Mouse (Mus musculus) midbrain, embryonic 15.5 days (tissue): ENCODE data around the gene Pkd1l2. TPM values are rescaled to one million over a fixed set of nuclear protein-coding genes. Genes with fewer than 3 reads are reported as not detected.

ENCODE experiments used
- ATAC-seq: fragments of 200-750 bp; cut with Nextera tagmentation; replicated peaks from 2 replicates; pipeline ENCODE4 v1.8.0; 2017; ENCODE audit warnings: moderate TSS enrichment
- H3K27ac ChIP-seq: fragments of 300-500 bp; sonication (generic); 2 replicates; pipeline ENCODE4 v1.5.1; 2015; ENCODE audit warnings: mild to moderate bottlenecking, inconsistent platforms
- H3K27me3 ChIP-seq: fragments of 300-500 bp; sonication (generic); replicated peaks from 2 replicates; pipeline ENCODE4 v1.6.1; 2015; ENCODE audit warnings: inconsistent platforms
- H3K36me3 ChIP-seq: fragments of 300-500 bp; sonication (generic); replicated peaks from 2 replicates; pipeline ENCODE4 v1.6.1; 2015; ENCODE audit warnings: inconsistent platforms
- H3K4me1 ChIP-seq: fragments of 300-500 bp; sonication (generic); 2 replicates; pipeline ENCODE4 v1.6.1; 2015; ENCODE audit warnings: inconsistent platforms
- H3K4me2 ChIP-seq: fragments of 300-500 bp; sonication (generic); 2 replicates; pipeline ENCODE4 v1.6.1; 2015; ENCODE audit warnings: inconsistent platforms, mild to moderate bottlenecking, moderate library complexity
- H3K4me3 ChIP-seq: fragments of 300-500 bp; sonication (generic); 2 replicates; pipeline ENCODE4 v1.5.1; 2015; ENCODE audit warnings: mild to moderate bottlenecking, inconsistent platforms
- H3K9ac ChIP-seq: fragments of 300-500 bp; sonication (generic); 2 replicates; pipeline ENCODE4 v1.6.1; 2015; ENCODE audit warnings: mild to moderate bottlenecking, inconsistent platforms
- H3K9me3 ChIP-seq: fragments of 300-500 bp; sonication (generic); 2 replicates; pipeline ENCODE4 v1.6.1; 2016; ENCODE audit warnings: inconsistent platforms
- WGBS: fragments of 180-500 bp; shearing (Covaris S2); methylation state at CpG from one replicate; pipeline ENCODE4 v1.1.7; 2015; ENCODE audit warnings: mixed read lengths; 5-methylcytosine and 5-hydroxymethylcytosine counted together
- polyA plus RNA-seq: library from polyadenylated mRNA; unstranded; fragments of >200 nt; fragmentation: Nextera tagmentation; extraction: Ambion mirVana; gene quantifications from 2 replicates; pipeline ENCODE4 v1.2.1, GENCODE M21; 2015

Pkd1l2 gene
- polyA plus RNA-seq: not detected in 2 replicates

DNA sequence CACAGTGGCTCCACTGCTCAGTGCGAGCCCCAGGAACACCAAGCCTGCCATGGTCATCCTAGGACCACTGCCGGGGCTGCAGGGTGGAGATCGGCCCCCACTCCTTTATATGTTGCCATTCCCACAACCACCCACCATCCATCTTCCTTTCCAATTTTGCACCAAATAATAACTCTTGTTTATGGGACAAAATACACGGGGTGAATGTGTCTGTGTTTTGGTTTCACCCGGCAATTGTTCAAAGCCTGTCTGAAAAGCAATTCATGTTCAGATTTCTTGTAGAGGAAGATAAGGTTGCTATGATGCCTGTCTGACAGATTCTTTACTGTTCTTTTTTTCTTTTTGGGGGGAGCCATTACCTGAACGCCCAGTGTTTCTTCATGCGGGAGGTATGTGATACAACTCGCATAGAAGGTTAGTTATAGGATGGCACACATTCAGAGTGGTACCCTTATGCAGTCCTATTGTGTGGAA is at the start of gene Pkd1l2:
Gene Pkd1l2, minus strand, starts transcription at position 51 of the 474 bp plus-strand sequence.
- Histone ChIP-seq H3K36me3 (no peaks in the 10 kb centered on the region), H3K4me2 (no peak within 1 kb of the TSS), H3K9ac (no peak within 1 kb of the TSS), H3K4me3 (no peak within 1 kb of the TSS), H3K27ac (no peak within 1 kb of the TSS), H3K27me3 (no peaks in the 10 kb centered on the region), H3K4me1 (no peaks in the 10 kb centered on the region), H3K9me3 (no peaks in the 10 kb centered on the region)
- WGBS: 87% methylated on average over 8 of the region's 8 CpGs
- no peak for ATAC-seq

DNA sequence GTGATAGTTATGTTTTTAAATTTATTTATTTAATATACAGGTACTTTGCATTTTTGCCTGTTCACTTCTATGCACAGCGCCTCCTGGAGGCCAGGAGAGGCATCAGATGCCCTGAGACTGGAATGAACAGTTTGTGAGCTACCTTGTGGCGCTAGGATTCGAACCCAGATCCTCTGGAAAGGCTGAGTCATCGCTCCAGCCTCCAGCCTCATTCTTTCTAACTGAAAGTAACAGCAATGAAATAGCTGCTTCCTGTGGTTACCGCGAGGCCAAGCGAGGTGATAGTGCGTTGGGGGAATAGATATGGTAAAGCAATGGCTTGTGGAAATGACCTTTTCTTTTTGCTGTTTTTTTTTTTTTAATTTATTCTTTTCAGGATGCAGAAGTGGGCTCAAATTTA is 44.8 kb upstream of the Pkd1l2 start:
- H3K4me2 ChIP-seq: no peak overlapping the region
- H3K27ac ChIP-seq: no peak overlapping the region
- H3K36me3 ChIP-seq: no peaks in the 10 kb centered on the region
- no peak overlapping the region for H3K9ac ChIP-seq
- no peaks in the 10 kb centered on the region for H3K27me3 ChIP-seq
- no peak for ATAC-seq
- H3K4me3 ChIP-seq: no peak overlapping the region
- H3K4me1 ChIP-seq: no peaks in the 10 kb centered on the region
- H3K9me3 ChIP-seq: no peaks in the 10 kb centered on the region
- WGBS: 86% methylated on average over 8 of the region's 8 CpGs

DNA sequence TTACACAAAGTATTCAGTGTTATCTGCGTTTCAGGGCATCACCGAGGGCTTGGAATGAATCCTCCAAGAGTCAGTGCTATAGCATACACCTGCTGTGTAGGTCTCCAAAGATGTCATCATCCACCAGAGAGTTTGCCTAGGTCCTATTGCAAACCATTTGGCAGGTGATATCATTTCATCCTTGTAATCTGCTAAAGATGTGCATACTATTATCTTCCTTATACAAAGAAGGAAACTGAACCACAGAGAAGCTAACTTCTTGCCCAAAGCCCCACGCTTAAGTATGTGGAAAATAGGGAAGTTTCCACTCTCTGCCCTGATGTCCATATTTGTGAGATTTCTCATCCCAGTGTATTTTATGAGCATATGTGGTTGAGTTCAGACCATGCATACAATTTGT is 44.2 kb upstream of the Pkd1l2 start:
- 94% methylated on average over 3 of the region's 3 CpGs for WGBS
- ATAC-seq: no peak
- no peaks in the 10 kb centered on the region for H3K4me1 ChIP-seq
- H3K27me3 ChIP-seq: no peaks in the 10 kb centered on the region
- no peaks in the 10 kb centered on the region for H3K9me3 ChIP-seq
- H3K4me2 ChIP-seq: no peak overlapping the region
- H3K36me3 ChIP-seq: no peaks in the 10 kb centered on the region
- no peak overlapping the region for H3K4me3 ChIP-seq
- H3K27ac ChIP-seq: no peak overlapping the region
- H3K9ac ChIP-seq: no peak overlapping the region

DNA sequence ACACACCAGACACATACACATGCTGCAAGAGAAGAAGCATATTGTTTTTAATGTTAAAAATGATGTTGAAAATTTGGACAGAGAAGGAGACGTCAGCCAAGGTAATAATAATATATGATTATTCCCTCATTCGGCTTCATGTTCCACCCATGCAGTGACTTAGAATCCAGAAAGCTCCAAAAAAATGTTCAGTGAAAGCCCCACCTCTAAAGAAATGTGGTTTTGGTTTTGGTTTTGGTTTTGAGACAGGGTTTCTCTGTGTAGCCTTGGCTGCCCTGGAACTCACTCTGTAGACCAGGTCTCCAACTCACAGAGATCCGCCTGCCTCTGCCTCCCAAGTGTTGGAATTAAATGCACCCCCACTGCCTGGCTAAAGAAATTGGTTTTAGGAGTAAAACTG is 43.6 kb upstream of the Pkd1l2 start:
- no peak for ATAC-seq
- H3K9ac ChIP-seq: no peak overlapping the region
- H3K27ac ChIP-seq: no peak overlapping the region
- 98% methylated on average over 3 of the region's 3 CpGs for WGBS
- H3K4me2 ChIP-seq: no peak overlapping the region
- H3K4me1 ChIP-seq: no peaks in the 10 kb centered on the region
- H3K9me3 ChIP-seq: no peaks in the 10 kb centered on the region
- no peaks in the 10 kb centered on the region for H3K27me3 ChIP-seq
- H3K4me3 ChIP-seq: no peak overlapping the region
- H3K36me3 ChIP-seq: no peaks in the 10 kb centered on the region

DNA sequence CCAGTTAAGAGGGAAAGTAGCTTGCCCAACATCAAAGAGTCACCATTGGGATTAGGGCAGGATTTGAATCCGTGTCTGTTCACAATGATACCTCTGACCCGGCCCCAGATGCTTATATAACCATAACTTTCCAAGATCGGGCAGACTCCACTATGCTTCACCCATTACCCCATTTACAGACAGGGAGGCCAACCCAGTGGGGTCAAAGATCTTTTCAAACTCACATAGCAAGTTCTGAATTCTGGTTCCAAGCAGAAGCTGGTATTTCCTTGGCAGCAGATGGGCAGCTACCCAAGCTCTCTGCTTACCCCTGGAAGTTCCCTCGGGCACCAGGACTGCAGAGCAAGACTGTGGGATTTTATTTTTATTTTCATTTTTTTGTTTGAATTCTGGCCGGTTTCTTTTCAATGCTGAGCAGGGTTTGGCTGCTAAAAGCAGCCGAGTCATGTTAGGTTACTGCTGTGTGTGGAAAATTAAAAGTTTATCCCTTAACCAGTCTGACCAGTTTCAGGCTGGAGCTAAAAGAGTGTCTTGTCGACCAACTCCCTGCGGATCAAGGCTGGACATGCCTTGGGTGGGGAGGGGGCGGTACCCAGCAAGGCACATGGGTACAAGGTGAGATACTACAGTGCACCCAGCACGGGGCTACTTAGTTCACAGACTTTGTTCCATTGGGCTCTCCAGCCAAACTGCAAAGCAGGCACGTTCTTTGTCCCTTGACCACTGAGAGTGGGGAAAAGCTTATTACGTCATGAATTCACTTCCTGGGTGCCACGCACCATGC is 41.8 kb upstream of the Pkd1l2 start:
- H3K9ac ChIP-seq: no peak overlapping the region
- no peak overlapping the region for H3K4me3 ChIP-seq
- H3K4me1 ChIP-seq: no peaks in the 10 kb centered on the region
- no peaks in the 10 kb centered on the region for H3K27me3 ChIP-seq
- no peak overlapping the region for H3K27ac ChIP-seq
- no peaks in the 10 kb centered on the region for H3K36me3 ChIP-seq
- ATAC-seq: no peak
- 78% methylated on average over 13 of the region's 13 CpGs for WGBS
- H3K9me3 ChIP-seq: no peaks in the 10 kb centered on the region
- no peak overlapping the region for H3K4me2 ChIP-seq

DNA sequence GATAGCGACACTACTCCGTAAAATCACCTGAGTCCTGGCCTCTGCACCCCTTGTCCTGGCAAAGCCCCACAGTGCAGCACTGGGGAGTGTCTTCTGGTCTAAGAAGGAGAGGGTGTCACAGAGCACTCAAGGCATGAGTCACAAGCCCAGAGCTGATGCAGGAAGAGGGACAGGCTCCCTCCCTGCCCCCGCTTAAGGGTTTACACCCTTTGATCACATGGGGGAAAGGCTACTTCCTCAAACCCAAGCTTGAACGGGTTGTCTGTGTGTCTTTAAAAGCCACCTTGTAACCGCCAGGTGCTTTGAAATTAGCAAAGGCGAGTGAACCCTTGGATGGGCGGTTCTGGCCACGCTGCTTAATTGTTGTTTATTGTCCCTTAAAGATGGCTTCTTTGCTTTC is 39.0 kb upstream of the Pkd1l2 start:
- ATAC-seq: no peak
- Histone ChIP-seq H3K4me3 (no peak overlapping the region), H3K9me3 (no peaks in the 10 kb centered on the region), H3K27me3 (no peaks in the 10 kb centered on the region), H3K4me2 (no peak overlapping the region), H3K9ac (no peak overlapping the region), H3K27ac (no peak overlapping the region), H3K36me3 (no peaks in the 10 kb centered on the region), H3K4me1 (no peaks in the 10 kb centered on the region)
- WGBS: 69% methylated on average over 8 of the region's 8 CpGs

DNA sequence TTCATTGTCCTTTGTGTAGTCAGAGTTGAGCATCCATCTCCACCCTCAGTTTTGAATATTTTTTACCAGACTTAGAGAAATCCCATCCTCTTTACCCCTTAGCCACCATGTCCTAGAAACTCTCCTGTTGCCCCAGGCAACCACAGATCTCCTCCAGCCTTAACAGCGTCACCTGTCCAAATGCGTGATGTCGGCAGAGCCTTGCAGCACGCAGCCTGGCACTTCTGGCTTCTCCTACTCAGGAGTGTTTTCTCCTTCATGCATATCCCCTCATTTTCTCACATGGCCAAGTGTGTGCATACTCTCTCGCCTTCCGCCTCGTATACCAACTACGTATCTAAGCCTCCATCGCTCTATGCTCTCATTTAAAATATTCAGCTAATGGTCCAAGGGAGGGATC is 36.2 kb upstream of the Pkd1l2 start:
- Histone ChIP-seq H3K27ac (no peak overlapping the region), H3K4me2 (no peak overlapping the region), H3K9me3 (no peaks in the 10 kb centered on the region), H3K36me3 (no peaks in the 10 kb centered on the region), H3K9ac (no peak overlapping the region), H3K4me3 (no peak overlapping the region), H3K27me3 (no peaks in the 10 kb centered on the region), H3K4me1 (peaks cover 7% of the 10 kb centered on the region)
- 89% methylated on average over 9 of the region's 9 CpGs for whole genome bisulfite sequencing
- ATAC-seq: no peak

DNA sequence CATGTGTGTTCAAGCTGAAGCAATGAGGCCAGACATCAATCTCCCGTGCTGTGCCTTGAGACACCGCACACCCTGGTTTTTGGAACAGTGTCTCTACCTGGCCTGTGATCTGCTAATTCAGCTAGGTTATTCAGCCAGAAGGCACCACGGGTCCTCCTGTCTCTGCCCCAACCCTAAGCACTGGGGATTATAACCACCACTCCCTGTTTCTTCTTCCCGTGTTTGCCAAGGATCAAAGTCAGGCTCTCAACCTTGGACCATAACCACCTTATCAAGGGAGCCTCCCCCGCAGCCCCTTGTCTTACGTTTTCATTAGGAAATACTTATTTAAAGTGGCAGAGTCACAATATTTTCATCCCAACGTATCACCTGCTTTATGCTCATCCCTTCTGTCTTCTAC is 34.3 kb upstream of the Pkd1l2 start:
- Histone ChIP-seq H3K4me1 (peaks cover 7% of the 10 kb centered on the region), H3K4me2 (no peak overlapping the region), H3K27ac (no peak overlapping the region), H3K9ac (no peak overlapping the region), H3K36me3 (no peaks in the 10 kb centered on the region), H3K4me3 (no peak overlapping the region), H3K27me3 (no peaks in the 10 kb centered on the region), H3K9me3 (no peaks in the 10 kb centered on the region)
- ATAC-seq: no peak
- WGBS: 82% methylated on average over 7 of the region's 7 CpGs

DNA sequence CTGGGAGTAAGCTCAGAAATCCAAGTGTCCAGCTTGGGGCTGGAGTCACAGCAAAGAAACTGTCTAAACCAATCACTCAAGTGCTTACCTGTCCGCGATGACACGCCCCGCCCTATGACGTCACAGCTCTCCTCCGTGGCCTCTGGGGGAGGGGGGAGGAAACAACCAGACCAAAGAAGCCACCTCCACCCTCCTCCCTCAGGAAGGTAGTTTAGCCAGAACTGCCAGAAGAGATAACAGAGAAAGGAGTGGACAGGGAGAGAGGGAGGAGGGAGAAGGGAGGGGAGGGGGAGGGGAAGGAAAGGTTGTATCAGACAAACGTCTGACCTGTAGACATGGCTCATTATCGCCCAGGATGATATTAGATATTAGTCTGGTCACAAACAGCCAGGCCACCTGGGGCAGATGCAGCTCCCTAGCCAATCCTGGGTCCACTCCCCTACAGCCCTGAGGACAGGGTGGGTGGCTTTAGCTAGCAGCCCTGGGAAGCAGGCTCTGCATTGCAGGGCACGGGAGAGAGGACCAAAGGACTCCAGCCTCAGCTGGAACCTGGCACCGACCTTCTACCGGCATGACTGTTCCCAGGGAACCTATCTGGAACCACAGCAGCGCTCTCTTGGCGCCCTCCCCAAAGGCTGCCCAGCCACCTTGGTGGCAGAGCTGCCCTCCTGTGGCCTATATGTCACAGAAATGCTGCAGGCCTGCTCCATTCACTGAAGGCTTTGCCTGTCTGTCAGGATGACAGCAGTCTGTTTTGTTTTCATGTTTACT is 33.6 kb upstream of the Pkd1l2 start:
- ATAC-seq: no peak
- WGBS: 14% methylated on average over 13 of the region's 13 CpGs
- Histone ChIP-seq H3K36me3 (no peaks in the 10 kb centered on the region), H3K27ac (no peak overlapping the region), H3K4me2 (peak overlapping the region; percentile 30), H3K9me3 (no peaks in the 10 kb centered on the region), H3K4me3 (no peak overlapping the region), H3K9ac (no peak overlapping the region), H3K27me3 (no peaks in the 10 kb centered on the region), H3K4me1 (peaks cover 7% of the 10 kb centered on the region)

DNA sequence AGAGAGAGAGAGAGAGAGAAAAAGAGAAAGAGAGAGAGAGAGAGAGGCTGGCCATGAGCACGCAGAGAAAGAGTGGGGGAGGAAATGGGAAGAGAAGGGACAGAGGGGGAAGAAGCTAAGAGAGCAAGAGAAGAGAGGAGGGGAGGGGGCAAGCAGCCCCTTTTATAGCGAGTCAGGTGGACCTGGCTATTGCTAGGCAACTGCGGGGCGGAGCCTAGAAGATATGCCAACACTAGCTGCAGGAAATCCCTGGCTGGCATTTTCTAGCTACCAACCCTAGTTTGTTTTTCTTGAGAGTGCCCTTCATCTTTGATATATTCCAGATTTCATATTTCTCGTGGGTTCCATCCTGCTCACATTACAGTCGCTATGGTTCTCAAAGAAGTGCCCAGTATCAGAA is 32.8 kb upstream of the Pkd1l2 start:
- peaks cover 7% of the 10 kb centered on the region for H3K4me1 ChIP-seq
- no peaks in the 10 kb centered on the region for H3K36me3 ChIP-seq
- no peak overlapping the region for H3K9ac ChIP-seq
- 35% methylated on average over 6 of the region's 6 CpGs for WGBS
- H3K4me2 ChIP-seq: peak overlapping the region; percentile 30; the same call in 1 of the 2 replicates
- no peaks in the 10 kb centered on the region for H3K27me3 ChIP-seq
- no peaks in the 10 kb centered on the region for H3K9me3 ChIP-seq
- H3K4me3 ChIP-seq: no peak overlapping the region
- no peak overlapping the region for H3K27ac ChIP-seq
- no peak for ATAC-seq

DNA sequence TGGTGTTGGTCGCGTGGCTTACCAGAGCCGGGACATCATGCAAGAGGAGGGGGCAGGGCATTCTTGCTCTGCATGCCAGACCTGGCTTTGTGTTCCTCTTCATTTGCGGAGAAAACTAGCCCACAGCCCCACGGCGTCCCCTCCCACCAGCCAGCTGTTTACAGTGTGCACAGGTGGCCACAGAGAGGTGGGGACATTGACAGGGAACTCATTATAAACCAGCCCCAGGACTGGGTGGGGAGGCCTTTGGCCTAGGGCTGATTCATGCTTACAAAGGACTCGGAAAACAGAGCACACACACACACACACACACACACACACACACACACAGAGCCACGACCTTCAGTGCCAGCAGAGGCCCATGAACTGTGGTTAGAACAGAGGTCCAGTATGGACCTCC is 30.0 kb upstream of the Pkd1l2 start:
- Histone ChIP-seq H3K27me3 (no peaks in the 10 kb centered on the region), H3K36me3 (no peaks in the 10 kb centered on the region), H3K4me3 (no peak overlapping the region), H3K4me2 (no peak overlapping the region), H3K9me3 (no peaks in the 10 kb centered on the region), H3K4me1 (peaks cover 7% of the 10 kb centered on the region), H3K9ac (no peak overlapping the region), H3K27ac (no peak overlapping the region)
- 72% methylated on average over 8 of the region's 8 CpGs for WGBS
- ATAC-seq: no peak

DNA sequence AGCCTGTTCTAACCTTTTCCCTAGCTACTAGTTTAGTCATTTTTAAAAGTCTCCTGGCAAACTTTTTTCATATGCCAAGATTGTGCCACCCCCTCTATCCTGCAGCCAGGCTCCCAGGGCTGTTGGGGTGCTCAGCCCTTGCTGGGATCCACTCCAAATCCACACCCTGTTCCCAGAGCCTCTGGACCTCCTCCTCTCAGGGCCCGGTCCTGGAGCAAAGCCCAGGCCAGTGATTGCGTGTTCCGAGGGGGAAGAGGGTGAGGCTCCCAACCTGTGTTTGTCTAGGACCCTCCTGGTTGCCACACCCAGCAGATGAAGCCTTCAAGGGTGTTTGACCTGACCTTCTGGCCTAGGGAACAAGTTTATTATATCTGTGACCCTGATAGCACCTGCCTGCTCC is 29.4 kb upstream of the Pkd1l2 start:
- Histone ChIP-seq H3K27ac (no peak overlapping the region), H3K36me3 (no peaks in the 10 kb centered on the region), H3K4me3 (no peak overlapping the region), H3K27me3 (no peaks in the 10 kb centered on the region), H3K4me2 (no peak overlapping the region), H3K9me3 (no peaks in the 10 kb centered on the region), H3K9ac (no peak overlapping the region), H3K4me1 (peaks cover 7% of the 10 kb centered on the region)
- WGBS: 89% methylated on average over 3 of the region's 3 CpGs
- ATAC-seq: no peak
